In genomic region chr5:66953971-66954644, GRCm38 (mm10) we compare ENCODE assay signal across 11 mouse cellular contexts.
DNase-seq lines count a peak whose midpoint lies in the region; ATAC-seq and TF ChIP-seq lines count a peak whose summit lies in the region.
"Had no signal": no experiment of that assay in that cellular context is flagged by ENCODE, and none has a peak within 500 bp of the region (broad histone marks: within the 10 kb centered on the region; RNA-seq: fewer than 3 reads in every experiment).

No protein-coding gene starts in this region.

- H3K9ac ChIP-seq in heart, embryonic 12.5 days: no peak overlapping the region
- H3K9ac ChIP-seq in midbrain, postnatal 0 days (replicated peaks; ENCODE audit: low read length, poor library complexity, severe bottlenecking): no peak overlapping the region
- no peak overlapping the region for H3K9ac ChIP-seq in midbrain, embryonic 16.5 days (ENCODE audit: low read depth, low read length)
- no peak overlapping the region for H3K9ac ChIP-seq in hindbrain, embryonic 15.5 days
- no peak overlapping the region for H3K9ac ChIP-seq in liver, embryonic 12.5 days
- H3K9ac ChIP-seq: liver, embryonic 14.5 days; neural tube, embryonic 12.5 days had no signal

- WGBS in heart, embryonic 12.5 days: 82% methylated on average over 7 of the region's 7 CpGs
- WGBS in midbrain, postnatal 0 days: 47% methylated on average over 7 of the region's 7 CpGs
- WGBS in midbrain, embryonic 16.5 days: 40% methylated on average over 7 of the region's 7 CpGs
- WGBS in hindbrain, embryonic 15.5 days: 39% methylated on average over 7 of the region's 7 CpGs
- 60% methylated on average over 7 of the region's 7 CpGs for WGBS in liver, embryonic 12.5 days (ENCODE audit: insufficient replicate concordance)

- no peak for ATAC-seq in heart, embryonic 12.5 days (ENCODE audit: insufficient number of reproducible peaks, low FRiP score)
- ATAC-seq in midbrain, postnatal 0 days (ENCODE audit: low FRiP score): no peak
- no peak for ATAC-seq in midbrain, embryonic 16.5 days
- ATAC-seq in hindbrain, embryonic 15.5 days (ENCODE audit: low FRiP score, low read depth): peak; percentile 69; the same call in 1 of the 2 replicates
- ATAC-seq in liver, embryonic 12.5 days: no peak

- TF ChIP-seq CTCF in midbrain, postnatal 0 days (IDR thresholded peaks at IDR 0.05): no peak

- 0 out of 2 replicates have a peak, but pooled peaks cover 2% of the 10 kb centered on the region for H3K9me3 ChIP-seq in heart, embryonic 12.5 days (replicated peaks)
- no peaks in the 10 kb centered on the region for H3K9me3 ChIP-seq in midbrain, postnatal 0 days (ENCODE audit: low read length)
- no peaks in the 10 kb centered on the region; the same call in 1 of the 2 replicates for H3K9me3 ChIP-seq in midbrain, embryonic 16.5 days (replicated peaks; ENCODE audit: control insufficient read depth, low read length, poor library complexity, severe bottlenecking)
- H3K9me3 ChIP-seq in hindbrain, embryonic 15.5 days: 0 out of 2 replicates have a peak, but pooled peaks cover 5% of the 10 kb centered on the region
- no peaks in the 10 kb centered on the region for H3K9me3 ChIP-seq in liver, embryonic 12.5 days (replicated peaks)

- H3K4me3 ChIP-seq in heart, embryonic 12.5 days: no peak overlapping the region
- H3K4me3 ChIP-seq in midbrain, postnatal 0 days (ENCODE audit: low read depth, low read length): no peak overlapping the region
- no peak overlapping the region for H3K4me3 ChIP-seq in midbrain, embryonic 16.5 days (ENCODE audit: low read depth, low read length)
- no peak overlapping the region for H3K4me3 ChIP-seq in hindbrain, embryonic 15.5 days
- H3K4me3 ChIP-seq in liver, embryonic 12.5 days: no peak overlapping the region
- H3K4me3 ChIP-seq: neural tube, embryonic 12.5 days had no signal

- no peak overlapping the region for H3K4me2 ChIP-seq in heart, embryonic 12.5 days
- H3K4me2 ChIP-seq in midbrain, postnatal 0 days (ENCODE audit: low read depth, low read length, poor library complexity, severe bottlenecking): no peak overlapping the region
- H3K4me2 ChIP-seq in midbrain, embryonic 16.5 days (ENCODE audit: low read length): no peak overlapping the region
- no peak overlapping the region for H3K4me2 ChIP-seq in hindbrain, embryonic 15.5 days
- H3K4me2 ChIP-seq in liver, embryonic 12.5 days: no peak overlapping the region
- H3K4me2 ChIP-seq: neural tube, embryonic 12.5 days had no signal

- H3K36me3 ChIP-seq in heart, embryonic 12.5 days: no peaks in the 10 kb centered on the region
- H3K36me3 ChIP-seq in midbrain, postnatal 0 days (ENCODE audit: insufficient read depth, low read length): no peaks in the 10 kb centered on the region
- no peaks in the 10 kb centered on the region for H3K36me3 ChIP-seq in midbrain, embryonic 16.5 days (ENCODE audit: control insufficient read depth, insufficient read depth, low read length)
- no peaks in the 10 kb centered on the region for H3K36me3 ChIP-seq in hindbrain, embryonic 15.5 days
- H3K36me3 ChIP-seq in liver, embryonic 12.5 days: no peaks in the 10 kb centered on the region
- H3K36me3 ChIP-seq: neural tube, embryonic 12.5 days had no signal

- H3K4me1 ChIP-seq in heart, embryonic 12.5 days (replicated peaks): no peaks in the 10 kb centered on the region
- H3K4me1 ChIP-seq in midbrain, postnatal 0 days (ENCODE audit: insufficient read depth, low read length): no peaks in the 10 kb centered on the region
- no peaks in the 10 kb centered on the region for H3K4me1 ChIP-seq in midbrain, embryonic 16.5 days (ENCODE audit: control insufficient read depth, insufficient read depth, low read length)
- peaks cover 5% of the 10 kb centered on the region for H3K4me1 ChIP-seq in hindbrain, embryonic 15.5 days (replicated peaks)
- H3K4me1 ChIP-seq in liver, embryonic 12.5 days: no peaks in the 10 kb centered on the region

- peak; percentile 64 for DNase-seq in heart, adult 11 months
- DNase-seq in midbrain, postnatal 0 days (ENCODE audit: low spot score): peak; percentile 64
- DNase-seq in ovary, postnatal 10 days (ENCODE audit: low spot score): no peak
- DNase-seq in left cerebral cortex, adult 8-10 months (ENCODE audit: low spot score in 2 of 2): no peak
- DNase-seq: spleen, adult 18-20 months had no signal

- no peak overlapping the region for H3K27ac ChIP-seq in heart, embryonic 12.5 days (ENCODE audit: poor library complexity, severe bottlenecking)
- H3K27ac ChIP-seq in midbrain, postnatal 0 days (ENCODE audit: low read depth, low read length): no peak overlapping the region
- H3K27ac ChIP-seq in midbrain, embryonic 16.5 days (ENCODE audit: low read length): no peak overlapping the region
- H3K27ac ChIP-seq in hindbrain, embryonic 15.5 days (replicated peaks): no peak overlapping the region
- H3K27ac ChIP-seq in liver, embryonic 12.5 days: no peak overlapping the region
- H3K27ac ChIP-seq: liver, embryonic 14.5 days; neural tube, embryonic 12.5 days had no signal

- H3K27me3 ChIP-seq in heart, embryonic 12.5 days (replicated peaks): 0 out of 2 replicates have a peak, but pooled peaks cover under 1% of the 10 kb centered on the region
- no peaks in the 10 kb centered on the region for H3K27me3 ChIP-seq in midbrain, postnatal 0 days (ENCODE audit: insufficient read depth, low read length)
- no peaks in the 10 kb centered on the region for H3K27me3 ChIP-seq in midbrain, embryonic 16.5 days (ENCODE audit: control insufficient read depth, insufficient read depth, low read depth, low read length)
- no peaks in the 10 kb centered on the region for H3K27me3 ChIP-seq in hindbrain, embryonic 15.5 days
- H3K27me3 ChIP-seq in liver, embryonic 12.5 days (replicated peaks): no peaks in the 10 kb centered on the region
- H3K27me3 ChIP-seq: neural tube, embryonic 12.5 days had no signal

Comparison
In these comparisons a context has a peak if more than half of its experiments do, and no peak if none do; other contexts are left out.
1. DNase-seq: peak in heart, adult 11 months (single experiment) and midbrain, postnatal 0 days (single experiment); none in ovary, postnatal 10 days (single experiment) and left cerebral cortex, adult 8-10 months (0 of 2).